Mouse (Mus musculus) splenic B cell, adult 2 months (primary cell): ENCODE results near the gene Vrk3.

Source experiments
- DNase-seq: peaks from one replicate; pipeline ENCODE4 v3.0.0-alpha.2; 2011; ENCODE audit warnings: low read depth, low spot score
- H3K27me3 ChIP-seq: 2 replicates; pipeline ENCODE4 v1.6.1; 2012; ENCODE audit warnings: mild to moderate bottlenecking, low read length, moderate library complexity, mixed read lengths; ENCODE audit not compliant: control insufficient read depth, poor library complexity, insufficient read depth, severe bottlenecking
- H3K36me3 ChIP-seq: 2 replicates; pipeline ENCODE4 v1.6.1; 2012; ENCODE audit warnings: mild to moderate bottlenecking, low read length, moderate library complexity, mixed read lengths; ENCODE audit not compliant: control insufficient read depth, poor library complexity, insufficient read depth, severe bottlenecking

Vrk3 gene

DNA sequence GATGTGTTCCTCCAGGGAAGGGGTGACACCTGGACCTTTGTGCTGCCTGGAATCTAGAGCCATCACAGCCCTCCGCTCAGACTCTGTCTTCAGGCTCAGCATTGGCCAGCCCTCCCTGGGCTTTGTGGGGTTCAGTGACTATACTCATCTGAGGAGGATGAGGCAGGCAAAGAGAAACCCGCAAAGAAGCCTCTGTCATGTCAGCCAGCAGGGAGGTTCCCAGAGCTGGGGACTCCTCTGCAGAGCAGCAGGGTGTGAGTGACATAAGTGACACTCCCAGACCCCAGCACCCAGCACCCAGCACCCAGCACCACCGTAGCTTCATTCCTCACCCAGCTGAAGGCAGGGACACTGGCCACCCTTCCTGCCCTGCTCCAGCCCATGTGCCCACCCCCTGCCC is 41.3 kb downstream of the Vrk3 start:
- Histone ChIP-seq H3K27me3 (no peaks in the 10 kb centered on the region), H3K36me3 (no peaks in the 10 kb centered on the region)
- no peak for DNase-seq

DNA sequence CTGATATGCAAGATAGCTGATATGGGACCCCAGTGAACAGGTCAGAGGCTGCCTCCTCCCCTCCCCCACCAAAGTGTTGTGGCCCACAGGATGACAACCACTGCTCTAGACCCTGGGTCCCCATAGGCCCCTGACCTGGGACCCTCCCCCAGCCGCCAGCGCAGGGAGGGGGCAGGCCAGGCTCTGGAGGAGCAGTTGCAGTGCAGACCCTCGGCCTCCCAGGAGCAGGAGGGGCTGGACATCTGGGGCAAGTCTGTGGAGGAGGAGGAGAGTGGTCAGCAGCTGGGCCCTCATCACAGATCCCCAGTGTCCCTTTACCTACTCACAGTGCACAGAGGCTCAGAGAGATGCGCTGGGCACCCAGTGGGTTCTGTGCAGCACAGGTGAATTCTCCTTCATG is 41.9 kb downstream of the Vrk3 start:
- H3K27me3 ChIP-seq = no peaks in the 10 kb centered on the region
- no peak for DNase-seq
- H3K36me3 ChIP-seq = no peaks in the 10 kb centered on the region

DNA sequence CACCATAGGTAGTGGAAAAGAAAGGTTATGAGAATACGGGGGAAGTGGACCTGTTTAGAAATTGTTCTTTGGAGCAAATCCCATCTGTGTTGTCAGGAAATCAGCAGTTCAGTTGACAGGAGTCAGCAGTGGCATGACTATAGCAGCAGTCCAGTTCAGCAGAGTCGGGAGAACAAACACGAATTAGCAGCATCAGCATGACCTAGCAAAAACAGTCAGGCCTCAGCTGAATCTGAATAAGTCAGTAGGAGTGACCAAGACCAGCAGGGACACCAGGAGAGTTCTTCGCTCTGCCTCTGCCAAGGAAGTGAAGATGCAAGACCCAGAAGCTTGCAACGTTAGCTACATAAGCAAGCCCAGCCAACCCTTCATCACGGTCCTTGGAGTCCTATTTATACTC is 44.6 kb downstream of the Vrk3 start:
- Histone ChIP-seq H3K36me3 (no peaks in the 10 kb centered on the region), H3K27me3 (no peaks in the 10 kb centered on the region)
- DNase-seq = no peak

DNA sequence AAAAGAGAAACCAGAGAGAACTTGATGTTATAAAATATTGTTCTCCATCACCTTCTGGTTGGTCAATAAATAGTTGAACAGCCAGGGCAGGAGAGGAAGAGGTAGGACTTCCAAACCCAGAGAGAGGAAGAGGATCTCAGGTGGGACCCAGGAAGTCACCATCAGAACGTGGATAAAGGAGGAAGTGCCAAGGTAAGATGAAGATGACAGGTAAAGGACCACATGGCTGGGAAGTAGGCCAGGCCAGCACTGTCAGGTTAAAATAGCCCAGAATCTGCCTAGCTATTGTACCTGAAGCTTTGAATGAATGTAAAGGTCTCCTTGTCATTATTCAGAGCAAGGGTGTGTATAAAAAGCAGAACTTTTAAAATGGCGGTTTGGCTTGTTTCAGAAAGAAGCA is 60.7 kb downstream of the Vrk3 start:
- DNase-seq = no peak
- H3K36me3 ChIP-seq = no peaks in the 10 kb centered on the region
- no peaks in the 10 kb centered on the region for H3K27me3 ChIP-seq

GRCm38 (mm10) chr7:44809466-44809865 is 61.3 kb downstream of the Vrk3 start:
- no peak for DNase-seq
- no peaks in the 10 kb centered on the region for H3K36me3 ChIP-seq

DNA sequence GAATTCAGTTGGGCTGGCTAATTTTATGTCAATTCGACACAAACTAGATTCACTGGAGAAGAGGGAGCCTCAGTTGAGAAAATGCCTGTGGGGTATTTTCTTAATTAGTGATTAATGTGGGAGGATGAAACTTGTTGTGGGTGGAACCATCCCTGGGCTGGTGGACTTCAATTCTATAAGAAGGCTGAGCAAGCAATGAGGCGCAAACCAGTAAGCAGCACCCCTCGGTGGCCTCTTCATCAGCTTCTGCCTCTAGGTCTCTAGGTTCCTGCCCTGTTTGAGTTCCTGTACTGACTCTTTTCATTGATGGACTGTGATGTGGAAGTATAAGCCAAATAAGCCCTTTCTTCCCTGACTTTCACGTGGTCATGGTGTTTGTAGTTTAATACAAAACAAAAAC is 62.2 kb downstream of the Vrk3 start:
- DNase-seq = no peak
- Histone ChIP-seq H3K36me3 (no peaks in the 10 kb centered on the region), H3K27me3 (no peaks in the 10 kb centered on the region)

More at GRCm38 (mm10) chr7:44809466-44809865, 61.3 kb downstream of the Vrk3 start:
- H3K27me3 ChIP-seq = no peaks in the 10 kb centered on the region

GRCm38 (mm10) chr7:44810819-44811557 is 62.8 kb downstream of the Vrk3 start:
- Histone ChIP-seq H3K36me3 (no peaks in the 10 kb centered on the region), H3K27me3 (no peaks in the 10 kb centered on the region)
- no peak for DNase-seq

GRCm38 (mm10) chr7:44812651-44813325 is 64.6 kb downstream of the Vrk3 start:
- H3K27me3 ChIP-seq = no peaks in the 10 kb centered on the region
- no peak for DNase-seq
- H3K36me3 ChIP-seq = no peaks in the 10 kb centered on the region

- H3K27me3 ChIP-seq = no peaks in the 10 kb centered on the region
- DNase-seq = no peak
- H3K36me3 ChIP-seq = no peaks in the 10 kb centered on the region
Measured at GRCm38 (mm10) chr7:44813985-44814384, 65.8 kb downstream of the Vrk3 start.

GRCm38 (mm10) chr7:44814423-44814822 is 66.2 kb downstream of the Vrk3 start:
- H3K27me3 ChIP-seq = no peaks in the 10 kb centered on the region
- no peaks in the 10 kb centered on the region for H3K36me3 ChIP-seq
- DNase-seq = no peak

DNA sequence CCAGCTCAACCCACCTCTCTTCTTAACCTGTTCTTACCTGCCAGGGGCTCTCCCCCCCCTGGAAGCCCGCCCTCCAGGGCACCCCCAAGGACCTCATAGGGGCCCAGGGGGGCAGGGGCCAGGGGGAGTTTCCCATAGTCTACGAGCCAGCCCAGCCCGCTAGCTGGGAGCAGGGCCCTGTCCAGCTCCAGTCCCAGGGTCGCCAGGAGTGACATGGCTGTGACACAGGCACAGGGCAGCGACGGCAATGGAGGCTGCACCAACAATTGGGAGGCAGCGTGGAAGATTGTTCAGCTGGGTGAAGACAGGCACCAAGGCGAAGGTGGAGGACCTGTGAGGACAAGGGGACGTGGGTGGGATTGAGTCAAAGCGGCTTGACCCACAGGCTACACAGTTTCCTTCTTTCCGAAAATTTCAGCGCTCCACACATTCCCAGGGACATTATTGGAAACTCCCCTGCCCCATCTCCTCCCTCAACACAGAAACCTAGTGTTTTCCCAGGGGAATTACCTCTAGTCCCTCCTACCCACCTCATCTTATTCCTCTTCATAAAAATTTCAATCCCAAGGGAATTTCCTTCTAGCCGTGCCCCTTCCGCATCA is 66.8 kb downstream of the Vrk3 start:
- no peak for DNase-seq

DNA sequence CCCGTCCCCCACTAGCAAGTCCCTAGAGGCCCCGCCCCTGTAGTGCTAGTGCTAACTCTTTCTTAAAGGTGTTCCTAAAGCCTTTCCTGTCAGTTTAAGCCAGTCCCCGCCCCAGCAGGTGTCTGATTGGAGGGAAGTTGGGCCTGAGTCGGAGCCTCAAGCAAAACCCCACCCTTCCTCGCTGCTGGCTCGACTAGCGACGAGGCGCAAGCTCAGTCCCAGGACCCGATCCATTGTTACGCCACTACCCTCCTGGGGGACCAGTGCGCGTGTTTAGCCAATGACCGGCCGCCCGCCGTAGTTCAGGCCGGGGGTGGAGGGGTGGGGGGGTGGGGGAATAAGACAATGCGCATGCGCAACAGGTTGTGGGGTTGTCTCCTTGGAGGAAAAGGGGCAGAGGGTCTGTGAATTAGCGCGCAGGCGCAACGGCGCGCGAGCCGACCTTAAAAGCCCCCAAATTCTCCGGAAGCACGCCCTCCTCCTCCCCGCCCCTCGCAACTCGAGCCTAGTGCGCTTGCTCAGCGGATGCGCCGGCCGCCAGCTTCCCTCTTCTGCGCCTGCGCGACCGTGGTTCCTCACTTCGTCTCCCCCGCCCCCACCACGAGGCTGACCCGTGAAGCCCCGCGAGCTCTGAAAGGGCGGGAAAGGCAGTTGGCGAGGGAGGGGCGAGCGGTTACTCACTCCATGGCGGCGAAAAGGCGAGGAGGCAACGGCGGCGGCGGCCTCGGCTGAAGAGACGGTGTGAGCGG is 67.7 kb downstream of the Vrk3 start, which contains the start of the genes Nup62 and Il4i1:
Nup62 (plus strand) TSS at position 368 of the 749 bp plus-strand sequence.
Il4i1 (plus strand) TSS at position 667 of the 749 bp plus-strand sequence.
- peak; percentile 99 for DNase-seq
- Histone ChIP-seq H3K36me3 (no peaks in the 10 kb centered on the region), H3K27me3 (no peaks in the 10 kb centered on the region)

More for the DNA sequence above, 66.8 kb downstream of the Vrk3 start:
- no peaks in the 10 kb centered on the region for H3K27me3 ChIP-seq
- no peaks in the 10 kb centered on the region for H3K36me3 ChIP-seq

GRCm38 (mm10) chr7:44816470-44817021 is 68.3 kb downstream of the Vrk3 start, which contains the start of gene Atf5:
Gene Atf5, minus strand, starts transcription at chr7:44816658.
- no peaks in the 10 kb centered on the region for H3K27me3 ChIP-seq
- no peaks in the 10 kb centered on the region for H3K36me3 ChIP-seq
- no peak for DNase-seq

DNA sequence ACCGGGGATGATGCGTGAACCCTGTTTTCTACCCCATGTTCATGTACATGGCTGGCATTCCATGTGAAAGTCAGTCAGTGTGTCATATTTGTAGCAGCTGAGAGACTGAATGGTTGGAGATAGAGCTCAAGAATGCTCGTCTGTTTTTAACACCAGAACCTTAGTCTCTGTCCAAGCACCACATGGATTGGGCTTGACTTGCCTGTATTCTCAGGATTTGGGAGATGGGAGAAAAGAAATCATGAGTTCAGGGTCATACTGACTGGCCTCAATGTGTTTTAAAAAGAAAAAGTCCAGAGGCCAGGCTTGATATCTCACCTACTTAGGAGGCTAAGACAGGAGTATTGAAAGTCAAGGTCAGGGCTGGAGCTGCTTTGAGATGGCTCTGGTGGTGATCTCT is 69.2 kb downstream of the Vrk3 start:
- Histone ChIP-seq H3K36me3 (no peaks in the 10 kb centered on the region), H3K27me3 (no peaks in the 10 kb centered on the region)
- DNase-seq = no peak
